Mouse (Mus musculus) megakaryocyte progenitor cell, adult 5-6 weeks (primary cell): ENCODE measurements around the gene Gm5965. TPM values are rescaled to one million over a fixed set of nuclear protein-coding genes. Genes with fewer than 3 reads are reported as not detected.
"Not testable (repeated sequence)": the region's sequence is repeated elsewhere in the genome, so short reads cannot be mapped to it uniquely, and the experiment has no call there.

Source experiments
- ATAC-seq: replicated peaks from 2 replicates; pipeline ENCODE4 v1.8.0; 2016; ENCODE audit warnings: mild to moderate bottlenecking, moderate TSS enrichment, inconsistent platforms; ENCODE audit not compliant: poor library complexity
- total RNA-seq, 2 experiments: library from RNA; stranded (forward) in 1 of 2; stranded (reverse) in 1 of 2; fragments of 157-497, 149-512 nt in 1 of 2; fragments of 200-1000 nt in 1 of 2; gene quantifications; 2 replicates each; pipeline versions ENCODE4 v1.2.3 to v1.2.4; 2015 to 2017

Gene Gm5965
- total RNA-seq (2015) (not detected in 2 replicates), total RNA-seq (2017) (not detected in 2 replicates)

DNA sequence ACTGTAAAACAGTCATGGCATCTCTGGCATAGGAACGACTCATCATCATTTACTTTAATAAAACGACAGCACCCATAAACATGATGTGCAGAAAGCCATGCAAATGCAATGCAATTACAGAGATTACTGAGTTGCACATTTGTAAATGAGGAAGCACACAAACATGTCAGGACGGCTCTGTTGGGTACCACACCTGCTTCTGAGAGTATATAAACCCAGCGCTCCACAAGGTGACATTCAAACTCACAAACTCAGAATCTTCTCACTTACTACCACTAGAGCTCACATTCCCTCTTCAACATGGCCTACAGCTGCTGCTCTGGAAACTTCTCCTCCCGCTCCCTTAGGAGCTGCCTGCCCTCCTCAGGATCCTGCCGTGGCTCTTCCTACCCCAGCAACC lies at the start of gene Gm5965:
Gene Gm5965 (plus strand): TSS at position 301 of the 400 bp plus-strand sequence.
- ATAC-seq = no peak

DNA sequence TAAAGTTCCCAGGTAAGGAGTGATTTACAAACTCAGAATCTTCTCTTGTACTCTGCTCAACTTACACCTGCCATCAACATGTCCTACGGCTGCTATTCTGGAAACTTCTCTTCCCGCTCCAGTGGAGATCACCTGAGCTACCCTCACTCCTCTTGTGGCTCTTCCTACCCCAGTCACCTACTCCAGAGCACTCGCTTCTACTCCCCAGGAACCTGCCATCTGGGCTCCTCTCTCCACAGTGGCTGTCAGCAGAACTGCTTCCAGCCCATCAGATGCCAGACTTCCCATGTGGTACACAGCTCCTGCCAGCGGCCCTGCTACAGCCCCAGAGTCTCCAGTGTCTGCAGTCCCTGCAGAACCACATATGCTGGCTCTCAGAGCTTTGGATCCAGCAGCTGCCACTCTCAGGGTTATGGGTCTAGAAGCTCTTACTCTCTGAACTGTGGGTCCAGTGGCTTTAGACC lies 48.9 kb upstream of the Gm5965 start, which contains the start of gene Krtap13-1:
Gene Krtap13-1 (plus strand): TSS at position 51 of the 464 bp plus-strand sequence.
- ATAC-seq = no peak

DNA sequence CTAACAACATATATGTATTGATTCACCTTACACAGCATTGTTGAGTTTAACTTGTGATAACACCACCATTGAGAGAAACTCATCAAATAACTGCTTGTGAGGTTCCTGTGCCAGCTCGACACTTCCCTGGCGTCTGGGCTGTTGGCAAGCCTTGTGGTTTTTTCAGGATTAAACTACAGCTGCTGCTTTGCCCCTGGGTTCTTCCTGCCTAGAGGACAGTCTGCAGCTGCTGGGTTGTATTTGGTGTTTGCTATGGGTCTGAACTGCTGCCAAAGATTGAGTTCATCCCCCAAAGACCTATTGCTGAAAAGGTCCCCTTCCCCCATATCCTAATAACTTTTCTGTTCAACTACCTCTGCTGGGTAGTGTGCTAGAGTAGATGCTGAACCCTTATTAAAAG lies 42.3 kb upstream of the Gm5965 start:
- ATAC-seq = no peak

DNA sequence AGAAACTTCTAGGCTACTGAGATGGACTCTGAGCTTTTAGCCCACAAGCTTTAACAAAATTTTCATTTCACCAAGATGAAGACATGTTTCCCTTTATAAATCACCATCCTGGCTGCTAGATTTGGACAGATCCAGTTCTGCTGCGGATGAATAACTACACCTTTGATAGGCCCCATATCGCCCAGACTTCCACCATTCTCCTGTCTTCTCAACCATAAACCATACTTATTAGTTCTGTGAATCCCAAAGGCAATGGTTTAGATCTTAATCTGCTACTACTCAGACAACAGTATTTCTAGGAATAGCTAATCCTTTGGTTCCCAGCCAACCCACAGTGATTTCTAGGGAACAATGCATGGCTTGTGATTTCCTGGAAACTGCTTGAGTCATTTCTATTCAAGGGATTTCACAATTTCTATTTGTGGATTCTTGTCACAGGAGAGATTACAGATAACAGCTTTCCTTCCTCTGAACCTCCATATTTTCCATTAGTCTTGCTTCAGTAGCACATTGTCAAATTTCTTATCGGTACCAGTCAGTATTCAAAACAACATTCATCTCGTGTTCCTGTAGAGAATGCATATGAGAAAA lies 32.9 kb upstream of the Gm5965 start:
- ATAC-seq = no peak

DNA sequence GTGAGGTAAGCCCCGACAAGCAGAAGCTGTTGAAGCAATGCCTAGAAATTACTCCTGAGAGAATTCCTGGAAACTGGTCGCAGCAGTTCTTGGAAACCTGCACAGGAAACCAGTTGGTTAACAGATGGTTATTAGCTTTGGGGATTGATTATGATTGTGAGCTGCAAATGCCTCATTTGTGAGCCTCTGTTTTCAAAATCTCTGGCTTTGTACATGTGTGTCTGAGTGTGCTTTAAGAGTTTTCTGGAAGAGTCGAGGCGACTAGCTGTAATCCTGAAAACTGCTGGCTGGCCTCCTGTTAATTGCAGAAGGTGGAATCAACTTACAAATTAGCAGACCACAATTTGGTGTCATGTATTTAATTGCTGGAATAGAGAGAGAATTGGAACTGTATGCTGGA lies 29.8 kb upstream of the Gm5965 start:
- no peak for ATAC-seq

DNA sequence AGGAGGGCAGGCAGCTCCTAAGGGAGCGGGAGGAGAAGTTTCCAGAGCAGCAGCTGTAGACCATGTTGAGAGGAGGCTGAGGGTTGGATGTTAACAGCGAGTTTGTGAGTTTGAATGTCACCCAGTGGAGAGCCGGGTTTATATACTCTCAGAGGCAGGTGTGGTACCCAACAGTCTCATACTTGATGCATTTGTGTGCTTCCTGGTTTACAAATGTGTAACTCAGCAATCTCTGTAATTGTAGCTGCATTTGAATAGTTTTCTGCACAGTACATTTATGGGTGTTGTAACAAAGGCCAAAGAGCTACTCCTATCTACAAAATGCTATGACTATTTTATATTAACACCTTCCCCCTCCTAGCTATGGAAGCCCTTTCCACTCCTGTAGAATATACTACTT lies 26.2 kb upstream of the Gm5965 start, which contains the start of gene Krtap13:
Gene Krtap13 (minus strand): TSS at position 101 of the 400 bp plus-strand sequence.
- ATAC-seq = not testable (repeated sequence)

DNA sequence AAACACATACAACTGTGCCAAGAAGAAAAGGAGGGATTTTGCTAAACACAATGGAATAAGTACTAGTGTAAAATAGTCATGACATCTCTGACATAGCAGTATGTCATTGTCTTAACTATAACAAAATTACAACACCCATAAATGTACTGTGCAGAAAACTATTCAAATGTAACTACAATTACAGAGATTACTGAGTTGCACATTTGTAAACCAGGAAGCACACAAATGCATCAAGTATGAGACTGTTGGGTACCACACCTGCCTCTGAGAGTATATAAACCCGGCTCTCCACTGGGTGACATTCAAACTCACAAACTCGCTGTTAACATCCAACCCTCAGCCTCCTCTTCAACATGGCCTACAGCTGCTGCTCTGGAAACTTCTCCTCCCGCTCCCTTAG lies 19.1 kb upstream of the Gm5965 start, which contains the start of gene 2310034C09Rik:
Gene 2310034C09Rik (plus strand): TSS at position 301 of the 400 bp plus-strand sequence.
- not testable (repeated sequence) for ATAC-seq

DNA sequence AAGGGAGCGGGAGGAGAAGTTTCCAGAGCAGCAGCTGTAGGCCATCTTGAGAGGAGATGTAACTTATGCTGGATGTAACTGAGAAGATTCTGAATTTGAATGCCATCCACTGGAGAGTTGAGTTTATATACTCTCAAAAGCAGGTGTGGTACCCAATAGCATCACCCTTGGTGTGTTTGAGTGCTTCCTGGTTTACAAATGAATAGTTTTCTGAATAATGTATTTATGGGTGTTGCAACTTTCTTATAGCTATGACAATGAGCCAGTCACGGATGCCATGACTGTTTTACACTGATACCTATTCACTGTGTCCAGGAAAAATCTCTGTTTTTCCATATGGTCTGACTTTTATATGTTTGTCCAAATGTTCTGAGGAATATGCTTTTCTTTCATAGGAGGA lies 3.6 kb upstream of the Gm5965 start, which contains the start of gene 2310057N15Rik:
Gene 2310057N15Rik (minus strand): TSS at position 101 of the 400 bp plus-strand sequence.
- no peak for ATAC-seq

DNA sequence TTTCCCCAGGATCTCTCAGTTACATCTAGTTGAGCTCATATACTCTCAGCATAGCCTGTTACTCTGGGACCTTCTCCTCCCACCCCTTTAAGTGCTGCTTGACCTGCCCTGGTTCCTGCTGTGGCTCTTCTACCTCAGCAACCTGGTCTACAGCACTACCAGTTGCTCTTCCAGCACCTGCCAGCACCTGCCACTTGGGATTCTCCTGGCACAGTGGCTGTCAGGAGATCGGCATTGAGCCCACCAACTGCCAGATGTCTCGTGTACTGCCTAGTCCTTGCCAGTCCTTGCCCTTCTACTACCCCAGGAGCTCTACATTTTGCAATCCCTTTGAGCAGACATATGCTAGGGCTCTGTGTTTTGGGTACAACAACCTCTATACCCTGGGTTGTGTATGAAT lies 9.1 kb downstream of the Gm5965 start:
- no peak for ATAC-seq

DNA sequence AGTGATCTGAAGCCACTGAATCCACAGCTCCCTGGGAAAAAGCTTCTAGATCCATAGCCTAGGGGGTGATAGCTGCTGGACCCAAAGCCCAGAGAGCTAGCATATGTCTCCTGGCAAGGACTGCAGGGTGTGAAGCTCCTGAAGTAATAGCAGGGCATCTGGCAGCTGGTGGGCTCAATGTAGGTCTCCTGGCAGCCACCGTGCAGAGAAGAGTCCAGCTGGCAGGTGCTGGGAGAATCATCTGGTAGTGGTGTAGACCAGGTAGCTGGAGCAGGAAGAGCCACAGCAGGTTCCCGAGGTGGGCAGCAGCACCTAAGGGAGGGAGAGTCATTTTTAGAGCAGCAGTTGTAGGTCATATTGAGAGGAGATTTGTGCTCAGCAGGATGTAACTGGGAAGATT lies 34.1 kb downstream of the Gm5965 start, which contains the start of gene Gm20741:
Gene Gm20741 (minus strand): TSS at position 394 of the 400 bp plus-strand sequence.
- ATAC-seq = no peak

DNA sequence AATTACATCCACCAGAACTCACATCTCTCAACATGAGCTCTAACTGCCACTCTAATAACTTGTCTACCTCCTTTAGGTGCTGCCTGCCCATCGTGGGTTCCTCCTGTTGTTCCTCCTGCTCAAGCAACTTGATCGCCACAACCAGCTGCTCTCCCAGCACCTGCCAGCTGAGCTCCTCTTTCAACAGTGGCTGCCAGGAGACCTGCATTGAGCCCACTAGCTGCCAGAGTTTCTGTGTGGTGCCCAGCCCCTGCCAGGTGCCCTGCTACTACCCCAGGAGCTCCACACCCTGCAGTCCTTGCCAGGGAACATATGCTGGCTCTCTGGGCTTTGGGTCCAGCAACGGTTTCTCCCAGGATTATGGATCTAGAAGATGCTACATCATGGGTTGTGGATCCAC lies 42.4 kb downstream of the Gm5965 start, which contains the start of gene Krtap15:
Gene Krtap15 (plus strand): TSS at position 150 of the 400 bp plus-strand sequence.
- no peak for ATAC-seq

DNA sequence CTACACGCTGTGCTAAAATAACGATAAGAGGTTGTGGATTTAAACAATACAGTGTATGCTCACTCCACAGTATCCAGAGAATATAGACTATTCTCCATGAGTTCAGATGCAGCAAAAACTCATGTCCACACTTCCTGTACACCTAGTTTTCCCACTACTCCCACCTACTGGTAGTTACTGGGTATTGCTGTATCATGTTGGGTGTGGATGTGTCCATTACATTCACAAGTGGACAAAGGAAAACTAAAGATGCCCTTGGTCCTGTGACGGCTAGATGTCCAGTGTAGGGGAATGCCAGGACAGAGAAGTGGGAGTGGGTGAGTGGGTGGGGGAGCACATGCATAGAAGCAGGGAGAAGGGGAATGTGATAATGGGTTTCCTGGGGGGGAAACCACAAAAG lies 46.0 kb downstream of the Gm5965 start:
- ATAC-seq = peak; percentile 34; the same call in 1 of the 2 replicates

DNA sequence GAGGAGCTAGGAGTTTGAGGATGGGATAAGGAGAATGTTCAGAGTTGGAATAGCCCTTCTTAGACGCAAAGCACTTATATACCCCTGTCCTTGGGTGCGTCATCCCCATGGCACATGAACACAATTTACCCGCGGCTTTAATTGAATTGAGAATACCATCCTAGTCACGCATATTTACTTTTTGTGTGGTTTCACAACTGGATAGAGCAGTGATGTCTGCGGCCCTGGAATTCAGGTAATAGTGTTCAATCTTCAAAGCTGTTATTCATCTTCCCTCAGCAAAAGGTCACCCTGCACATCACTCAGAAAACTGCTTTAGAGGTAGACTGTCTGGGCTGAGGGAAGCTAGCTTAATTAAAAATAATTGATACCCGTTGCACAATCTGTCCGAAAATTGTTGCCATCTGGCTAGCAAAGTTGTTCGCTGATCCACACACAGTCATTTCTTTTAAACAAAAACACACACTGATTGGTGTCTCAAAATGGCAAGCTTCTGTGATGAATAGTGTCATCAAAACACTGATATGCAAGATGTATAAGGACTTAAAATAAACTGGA lies 48.5 kb downstream of the Gm5965 start, which contains the start of gene Krtap14:
Gene Krtap14 (minus strand): TSS at position 51 of the 558 bp plus-strand sequence.
- no peak for ATAC-seq

DNA sequence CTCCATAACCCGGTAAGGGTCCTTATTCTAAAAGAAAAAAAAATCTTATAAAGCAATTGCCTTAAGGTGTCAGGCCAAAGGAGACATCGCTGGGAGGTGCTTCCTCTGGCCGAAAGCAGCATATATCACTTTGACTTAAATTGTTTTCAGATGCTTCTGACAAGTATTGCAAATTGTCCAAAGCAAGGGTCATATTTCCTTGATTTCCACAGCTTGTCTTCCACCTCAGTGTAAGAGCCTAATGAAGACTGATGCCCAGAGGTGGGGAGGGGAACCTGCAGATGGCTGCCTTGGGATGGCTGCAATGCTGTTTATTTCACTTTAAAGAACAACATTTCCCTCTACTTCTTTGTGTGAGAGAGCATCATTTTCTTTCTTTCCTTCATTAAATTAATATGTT lies 49.3 kb downstream of the Gm5965 start:
- no peak for ATAC-seq

Other genes with a start within 250 kb of the Gm5965 start
- not detected in 2 replicates for gene Cldn8, start 214.7 kb upstream of the Gm5965 start, total RNA-seq (2015)
- gene Cldn8, start 214.7 kb upstream of the Gm5965 start, total RNA-seq (2017) = not detected in 2 replicates
- not detected in 2 replicates for gene Krtap24-1, start 165.6 kb upstream of the Gm5965 start, total RNA-seq (2015)
- gene Krtap24-1, start 165.6 kb upstream of the Gm5965 start, total RNA-seq (2017) = not detected in 2 replicates
- gene 2310079G19Rik, start 150.2 kb upstream of the Gm5965 start, total RNA-seq (2015) = not detected in 2 replicates
- not detected in 2 replicates for gene 2310079G19Rik, start 150.2 kb upstream of the Gm5965 start, total RNA-seq (2017)
- not detected in 2 replicates for gene Krtap26-1, start 130.1 kb upstream of the Gm5965 start, total RNA-seq (2015)
- gene Krtap26-1, start 130.1 kb upstream of the Gm5965 start, total RNA-seq (2017) = not detected in 2 replicates
- gene Krtap27-1, start 106.2 kb upstream of the Gm5965 start, total RNA-seq (2015) = not detected in 2 replicates
- gene Krtap27-1, start 106.2 kb upstream of the Gm5965 start, total RNA-seq (2017) = not detected in 2 replicates
- gene 2310061N02Rik, start 69.9 kb upstream of the Gm5965 start, total RNA-seq (2015) = not detected in 2 replicates
- not detected in 2 replicates for gene 2310061N02Rik, start 69.9 kb upstream of the Gm5965 start, total RNA-seq (2017)
- gene Krtap13-1, start 49.0 kb upstream of the Gm5965 start, total RNA-seq (2015) = not detected in 2 replicates
- not detected in 2 replicates for gene Krtap13-1, start 49.0 kb upstream of the Gm5965 start, total RNA-seq (2017)
- gene Krtap13, start 26.3 kb upstream of the Gm5965 start, total RNA-seq (2015) = not detected in 2 replicates
- not detected in 2 replicates for gene Krtap13, start 26.3 kb upstream of the Gm5965 start, total RNA-seq (2017)
- gene 2310034C09Rik, start 19.0 kb upstream of the Gm5965 start, total RNA-seq (2015) = not detected in 2 replicates
- not detected in 2 replicates for gene 2310034C09Rik, start 19.0 kb upstream of the Gm5965 start, total RNA-seq (2017)
- not detected in 2 replicates for gene 2310057N15Rik, start 3.7 kb upstream of the Gm5965 start, total RNA-seq (2015)
- not detected in 2 replicates for gene 2310057N15Rik, start 3.7 kb upstream of the Gm5965 start, total RNA-seq (2017)
- gene Gm20741, start 34.3 kb downstream of the Gm5965 start, total RNA-seq (2015) = not detected in 2 replicates
- not detected in 2 replicates for gene Gm20741, start 34.3 kb downstream of the Gm5965 start, total RNA-seq (2017)
- not detected in 2 replicates for gene Krtap15, start 42.3 kb downstream of the Gm5965 start, total RNA-seq (2015)
- gene Krtap15, start 42.3 kb downstream of the Gm5965 start, total RNA-seq (2017) = not detected in 2 replicates
- gene Krtap14, start 48.2 kb downstream of the Gm5965 start, total RNA-seq (2015) = not detected in 2 replicates
- not detected in 2 replicates for gene Krtap14, start 48.2 kb downstream of the Gm5965 start, total RNA-seq (2017)
- gene Krtap19-1, start 91.5 kb downstream of the Gm5965 start, total RNA-seq (2015) = not detected in 2 replicates
- gene Krtap19-1, start 91.5 kb downstream of the Gm5965 start, total RNA-seq (2017) = not detected in 2 replicates
- gene Krtap19-2, start 96.4 kb downstream of the Gm5965 start, total RNA-seq (2015) = not detected in 2 replicates
- not detected in 2 replicates for gene Krtap19-2, start 96.4 kb downstream of the Gm5965 start, total RNA-seq (2017)
- not detected in 2 replicates for gene Krtap19-3, start 100.1 kb downstream of the Gm5965 start, total RNA-seq (2015)
- gene Krtap19-3, start 100.1 kb downstream of the Gm5965 start, total RNA-seq (2017) = not detected in 2 replicates
- gene Krtap19-4, start 107.2 kb downstream of the Gm5965 start, total RNA-seq (2015) = not detected in 2 replicates
- not detected in 2 replicates for gene Krtap19-4, start 107.2 kb downstream of the Gm5965 start, total RNA-seq (2017)
- not detected in 2 replicates for gene Krtap19-5, start 118.6 kb downstream of the Gm5965 start, total RNA-seq (2015)
- gene Krtap19-5, start 118.6 kb downstream of the Gm5965 start, total RNA-seq (2017) = not detected in 2 replicates
- gene Krtap19-9b, start 154.4 kb downstream of the Gm5965 start, total RNA-seq (2015) = not detected in 2 replicates
- not detected in 2 replicates for gene Krtap19-9b, start 154.4 kb downstream of the Gm5965 start, total RNA-seq (2017)
- not detected in 2 replicates for gene Krtap16-3, start 185.0 kb downstream of the Gm5965 start, total RNA-seq (2015)
- not detected in 2 replicates for gene Krtap16-3, start 185.0 kb downstream of the Gm5965 start, total RNA-seq (2017)
- gene Krtap22-2, start 232.9 kb downstream of the Gm5965 start, total RNA-seq (2015) = not detected in 2 replicates
- not detected in 2 replicates for gene Krtap22-2, start 232.9 kb downstream of the Gm5965 start, total RNA-seq (2017)
- not detected in 2 replicates for gene Gm10229, start 237.4 kb downstream of the Gm5965 start, total RNA-seq (2015)
- not detected in 2 replicates for gene Gm10229, start 237.4 kb downstream of the Gm5965 start, total RNA-seq (2017)